Mouse (Mus musculus): Measurements from ENCODE around the gene Mlycd. TPM values are rescaled to one million over a fixed set of nuclear protein-coding genes. Genes with fewer than 3 reads are reported as not detected.
"Not testable (repeated sequence)": the region's sequence is repeated elsewhere in the genome, so short reads cannot be mapped to it uniquely, and the experiment has no call there.

Gene Mlycd
- total RNA-seq (2021): 10 to 100 TPM; 27.1 to 28.1 TPM
- long read RNA-seq, experiment 1, transcript Mlycd-201 (5 exons, 2,128 nt): major isoform, 62 of 69 reads
- long read RNA-seq, experiment 1, partial matches to known transcripts: 4 of 69 reads
- long read RNA-seq, experiment 1, other reads (novel, unspliced or antisense): 3 of 69 reads
- long read RNA-seq, experiment 2, transcript Mlycd-201 (5 exons, 2,128 nt): major isoform, 55 of 62 reads
- long read RNA-seq, experiment 2, partial matches to known transcripts: 1 of 62 reads
- long read RNA-seq, experiment 2, other reads (novel, unspliced or antisense): 6 of 62 reads

- DNase-seq (ENCODE audit: low spot score in 2 of 2): peak; percentile 90 to 94
These were observed at the start of gene Mlycd for GRCm38 (mm10) chr8:119394524-119395026. Gene Mlycd (plus strand): TSS chr8:119394878.

DNA sequence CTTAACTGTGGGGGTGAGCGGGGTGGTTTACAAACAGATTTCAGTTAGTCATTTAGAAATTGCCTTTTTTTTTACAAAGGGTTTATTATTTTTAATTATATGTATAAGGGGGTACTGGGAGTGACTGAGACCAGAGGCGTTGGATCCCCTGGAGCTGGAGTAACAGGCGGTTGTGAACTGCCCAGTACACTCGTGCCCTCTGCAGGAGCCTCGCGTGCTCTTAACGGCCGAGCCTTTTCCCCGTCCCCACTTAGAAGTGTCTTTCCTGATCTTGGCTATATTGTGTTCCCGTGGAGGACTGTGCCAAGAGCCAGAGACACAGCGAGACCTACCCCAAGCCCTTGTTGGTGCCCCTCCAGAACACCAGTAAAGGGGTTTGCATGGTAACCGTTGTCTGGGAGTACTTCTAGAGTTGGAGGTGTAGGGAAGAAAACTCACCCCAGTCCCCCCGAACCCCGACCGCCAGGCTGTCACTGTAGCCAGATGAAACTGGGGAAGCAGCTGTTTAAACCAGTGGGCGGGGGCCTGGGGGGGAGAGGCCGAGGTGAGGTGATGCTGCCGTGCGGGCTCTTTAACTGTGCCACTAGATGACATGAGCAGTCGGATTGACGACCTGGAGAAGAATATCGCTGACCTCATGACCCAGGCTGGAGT is 49.5 kb upstream of the Mlycd start:
- no peak for DNase-seq (ENCODE audit: low spot score in 2 of 2)

GRCm38 (mm10) chr8:119345683-119346075 is 49.0 kb upstream of the Mlycd start:
- DNase-seq (ENCODE audit: low spot score in 2 of 2): no peak

DNA sequence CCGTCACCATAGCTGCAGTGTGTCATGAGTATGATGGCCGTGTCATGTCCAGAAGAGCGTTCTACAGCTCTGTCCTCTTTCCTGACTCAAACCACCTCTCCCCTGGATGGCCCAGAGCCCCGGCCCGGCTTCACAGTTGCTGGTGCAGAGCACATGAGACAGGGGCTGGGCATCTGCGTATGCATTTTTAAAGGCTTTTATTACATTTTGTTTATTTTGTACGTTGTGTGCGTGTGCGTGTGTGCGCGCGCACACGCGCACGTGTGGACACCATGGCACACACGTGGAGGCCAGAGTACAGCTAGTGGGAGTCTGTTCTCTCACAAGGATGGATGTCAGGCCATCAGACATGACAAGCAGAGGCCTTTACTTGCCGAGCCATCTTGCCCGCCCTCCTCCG is 43.0 kb upstream of the Mlycd start:
- DNase-seq (ENCODE audit: low spot score in 2 of 2): no peak

GRCm38 (mm10) chr8:119352977-119353658 is 41.6 kb upstream of the Mlycd start:
- DNase-seq (ENCODE audit: low spot score in 2 of 2): no peak

DNA sequence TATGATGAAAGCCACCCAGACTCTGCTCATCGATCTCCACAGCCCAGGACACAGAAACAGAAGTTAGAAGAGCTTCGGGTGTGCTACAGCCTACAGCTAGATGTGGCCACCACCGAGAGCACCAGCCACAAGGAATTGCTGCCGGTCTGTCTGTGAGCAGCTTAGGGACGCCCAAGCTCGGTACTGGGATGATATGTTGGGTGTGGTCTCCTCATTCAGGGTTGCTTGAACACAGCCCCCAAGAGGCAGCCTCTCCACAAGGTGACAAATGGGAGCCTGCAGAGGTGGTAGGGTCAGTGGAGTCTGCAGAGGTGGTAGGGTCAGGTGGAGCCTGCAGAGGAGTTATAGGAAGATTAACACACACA is 41.0 kb upstream of the Mlycd start:
- DNase-seq (ENCODE audit: low spot score in 2 of 2): no peak

- DNase-seq (ENCODE audit: low spot score in 2 of 2): not testable (repeated sequence)
These were observed 38.0 kb upstream of the Mlycd start for GRCm38 (mm10) chr8:119356631-119357030.

GRCm38 (mm10) chr8:119358175-119358574 is 36.5 kb upstream of the Mlycd start:
- no peak for DNase-seq (ENCODE audit: low spot score in 2 of 2)

DNA sequence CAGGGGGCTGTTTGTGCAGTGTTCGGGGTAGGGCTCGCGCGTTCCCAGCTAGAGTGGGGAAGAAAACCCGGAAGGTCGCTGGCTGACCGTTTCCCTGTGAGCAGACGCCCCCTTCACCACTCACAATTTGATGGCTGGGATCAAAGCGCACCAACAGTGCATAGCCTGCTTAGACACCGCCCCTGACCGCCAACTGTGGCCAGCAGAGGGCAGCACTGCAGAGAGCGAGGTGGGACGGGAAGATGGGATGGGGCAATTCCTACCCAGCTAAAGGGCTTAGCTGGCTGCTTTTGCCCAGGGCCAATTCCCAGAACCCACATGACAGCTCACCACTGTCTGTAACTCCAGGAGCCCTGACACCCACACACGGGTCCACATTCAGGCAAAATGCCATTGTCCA is 35.8 kb upstream of the Mlycd start:
- DNase-seq (ENCODE audit: low spot score in 2 of 2): peak in 1 of 2 experiments; percentile 32

- DNase-seq (ENCODE audit: low spot score in 2 of 2): no peak
These were observed 33.9 kb upstream of the Mlycd start for GRCm38 (mm10) chr8:119360686-119361295.

DNA sequence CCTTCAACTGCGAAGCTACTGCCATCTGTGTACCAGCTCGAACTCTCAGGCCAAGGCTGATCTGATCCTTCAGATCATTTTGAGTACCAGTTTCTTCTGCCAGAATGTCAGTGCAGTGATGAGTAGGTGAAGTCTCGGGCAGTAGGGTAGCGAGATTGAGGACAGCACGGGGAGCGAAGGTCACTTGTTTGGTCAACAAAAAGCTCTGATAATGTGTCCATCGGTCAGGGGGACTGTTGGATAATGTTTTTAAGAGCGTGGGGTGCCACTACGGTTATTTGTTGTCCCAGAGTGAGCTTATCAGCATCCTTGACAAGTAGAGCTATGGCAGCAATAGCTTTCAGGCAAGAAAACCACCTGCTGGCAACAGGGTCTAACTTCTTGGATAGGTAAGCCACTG is 20.0 kb upstream of the Mlycd start:
- not testable (repeated sequence) for DNase-seq (ENCODE audit: low spot score in 2 of 2)

- DNase-seq (ENCODE audit: low spot score in 2 of 2): no peak
These were observed 16.2 kb upstream of the Mlycd start for GRCm38 (mm10) chr8:119378476-119378875.

DNA sequence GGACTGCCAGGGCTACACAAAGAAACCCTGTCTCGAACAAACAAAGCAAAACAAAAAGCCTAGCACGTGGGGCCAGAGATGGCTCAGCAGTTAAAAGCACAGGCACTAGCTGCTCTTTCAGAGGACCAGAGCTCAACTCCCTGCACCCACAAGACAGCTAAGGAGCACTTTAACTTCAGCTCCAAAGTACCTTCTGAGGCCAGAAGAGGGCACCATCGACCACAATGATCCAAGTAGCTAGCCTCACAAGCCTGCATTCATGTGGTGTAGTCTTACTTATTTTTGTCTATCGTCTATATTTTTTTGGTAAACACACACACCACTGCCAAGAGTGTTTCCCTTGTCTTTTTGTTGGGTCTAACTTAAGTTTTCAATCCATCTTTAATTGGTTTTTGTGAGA is 14.1 kb upstream of the Mlycd start:
- no peak for DNase-seq (ENCODE audit: low spot score in 2 of 2)

GRCm38 (mm10) chr8:119384478-119384877 is 10.2 kb upstream of the Mlycd start:
- DNase-seq (ENCODE audit: low spot score in 2 of 2): peak; percentile 78 to 83

- DNase-seq (ENCODE audit: low spot score in 2 of 2): no peak
These were observed 8.8 kb upstream of the Mlycd start for GRCm38 (mm10) chr8:119385854-119386253.

GRCm38 (mm10) chr8:119386988-119387387 is 7.7 kb upstream of the Mlycd start:
- DNase-seq (ENCODE audit: low spot score in 2 of 2): no peak

DNA sequence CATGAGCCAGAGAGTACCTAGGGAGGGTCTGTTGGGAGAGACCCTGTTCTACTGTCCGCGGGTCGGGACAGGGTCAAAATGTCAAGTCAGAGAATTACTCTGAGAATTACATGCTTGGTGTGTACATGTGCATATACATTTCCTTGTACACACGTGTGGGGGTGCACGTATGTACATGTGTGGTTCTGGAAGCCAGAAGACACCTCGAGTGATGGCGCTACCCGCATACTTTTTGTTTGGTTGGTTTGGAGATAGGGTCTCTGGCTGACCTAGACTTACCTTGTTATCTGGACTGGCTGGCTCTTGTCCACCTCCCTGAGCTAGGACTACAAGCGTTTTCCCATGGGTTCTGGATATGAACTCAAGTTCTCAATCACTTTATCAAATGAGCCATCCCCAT is 581 bp upstream of the Mlycd start:
- no peak for DNase-seq (ENCODE audit: low spot score in 2 of 2)

DNA sequence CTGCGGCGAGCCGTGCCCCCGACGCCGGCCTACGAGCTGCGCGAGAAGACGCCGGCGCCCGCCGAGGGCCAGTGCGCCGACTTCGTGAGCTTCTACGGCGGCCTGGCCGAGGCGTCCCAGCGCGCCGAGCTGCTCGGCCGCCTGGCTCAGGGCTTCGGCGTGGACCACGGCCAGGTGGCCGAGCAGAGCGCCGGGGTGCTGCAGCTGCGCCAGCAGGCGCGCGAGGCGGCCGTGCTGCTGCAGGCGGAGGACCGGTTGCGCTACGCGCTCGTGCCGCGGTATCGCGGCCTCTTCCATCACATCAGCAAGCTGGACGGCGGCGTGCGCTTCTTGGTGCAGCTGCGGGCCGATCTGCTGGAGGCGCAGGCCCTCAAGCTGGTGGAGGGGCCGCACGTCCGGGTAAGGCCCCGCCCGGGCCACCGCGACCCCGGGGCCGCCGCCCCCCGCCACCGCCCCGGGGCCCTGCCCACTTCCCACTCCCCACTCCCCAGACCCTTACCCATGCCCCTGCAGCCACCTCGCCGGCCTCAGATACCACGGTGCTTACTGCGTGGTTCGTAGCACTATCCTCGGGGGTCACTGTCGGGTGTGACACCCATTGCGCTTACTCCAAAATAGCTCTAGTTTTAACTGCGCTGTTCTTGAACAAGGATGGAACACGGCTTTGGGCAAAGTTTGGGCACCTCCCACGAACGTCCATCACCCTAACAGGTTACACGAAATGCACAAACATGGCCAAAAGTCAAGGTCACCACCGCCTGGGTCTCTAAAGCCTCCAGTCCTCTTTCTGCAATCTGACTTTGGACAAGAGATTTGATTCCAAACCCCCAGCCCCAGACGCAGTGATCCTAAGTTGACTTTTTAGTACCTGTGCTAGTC is 633 bp downstream of the Mlycd start:
- no peak for DNase-seq (ENCODE audit: low spot score in 2 of 2)

- DNase-seq (ENCODE audit: low spot score in 2 of 2): no peak
These were observed 3.9 kb downstream of the Mlycd start for GRCm38 (mm10) chr8:119398558-119398957.

GRCm38 (mm10) chr8:119399255-119399654 is 4.6 kb downstream of the Mlycd start:
- no peak for DNase-seq (ENCODE audit: low spot score in 2 of 2)
